Mouse (Mus musculus) kidney, adult 18-20 months (tissue): ENCODE measurements around the gene Ap4s1.

Experiments used
- DNase-seq: peaks from one replicate; pipeline ENCODE4 v3.0.0; 2021

Gene Ap4s1

DNA sequence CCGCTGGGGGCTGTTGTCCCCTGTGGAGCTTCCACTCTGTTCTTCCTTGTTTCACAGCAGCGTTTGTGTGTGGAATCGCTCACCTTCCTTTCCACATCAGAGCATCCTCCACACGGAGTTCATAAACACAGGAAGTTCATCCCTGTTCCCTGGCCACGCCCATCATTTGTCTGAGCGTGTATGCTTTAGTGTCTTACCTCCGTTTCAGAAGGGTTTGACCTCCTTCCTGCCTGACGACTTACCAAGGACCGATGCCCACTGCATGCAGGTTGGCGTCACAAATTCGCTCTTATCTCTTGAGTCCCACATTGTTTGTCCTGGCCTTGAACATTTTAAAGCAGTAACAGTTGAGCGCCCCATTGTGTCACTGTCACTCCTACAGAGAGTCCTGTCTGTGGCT lies 14.9 kb downstream of the Ap4s1 start:
- DNase-seq, result no peak

DNA sequence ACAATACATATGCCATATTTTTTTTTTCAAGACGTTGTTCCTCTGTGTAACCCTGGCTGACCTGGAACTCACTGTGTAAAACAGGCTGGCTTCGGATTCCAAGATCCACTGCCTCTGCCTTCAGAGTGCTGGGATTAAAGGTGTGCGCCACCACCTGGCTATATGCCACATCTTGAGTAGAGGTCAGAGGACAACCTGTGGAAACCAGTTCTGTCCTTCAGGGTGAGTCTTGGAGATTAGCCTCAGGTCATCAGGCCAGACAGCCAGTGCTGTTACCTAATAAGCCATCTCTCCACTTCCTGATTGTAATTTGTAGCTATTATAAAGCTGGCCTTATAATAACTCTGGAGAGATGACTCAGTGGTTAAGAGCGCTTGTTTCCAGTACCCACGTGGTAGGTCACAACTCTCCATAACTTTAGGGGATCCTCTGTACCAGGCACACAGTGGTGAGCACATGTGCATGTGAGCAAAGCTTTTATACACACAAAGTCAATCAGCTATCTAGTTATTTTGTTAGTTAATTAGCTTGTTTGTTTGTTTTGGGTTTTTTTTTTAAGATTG lies 15.9 kb downstream of the Ap4s1 start:
- peak; percentile 55 for DNase-seq

DNA sequence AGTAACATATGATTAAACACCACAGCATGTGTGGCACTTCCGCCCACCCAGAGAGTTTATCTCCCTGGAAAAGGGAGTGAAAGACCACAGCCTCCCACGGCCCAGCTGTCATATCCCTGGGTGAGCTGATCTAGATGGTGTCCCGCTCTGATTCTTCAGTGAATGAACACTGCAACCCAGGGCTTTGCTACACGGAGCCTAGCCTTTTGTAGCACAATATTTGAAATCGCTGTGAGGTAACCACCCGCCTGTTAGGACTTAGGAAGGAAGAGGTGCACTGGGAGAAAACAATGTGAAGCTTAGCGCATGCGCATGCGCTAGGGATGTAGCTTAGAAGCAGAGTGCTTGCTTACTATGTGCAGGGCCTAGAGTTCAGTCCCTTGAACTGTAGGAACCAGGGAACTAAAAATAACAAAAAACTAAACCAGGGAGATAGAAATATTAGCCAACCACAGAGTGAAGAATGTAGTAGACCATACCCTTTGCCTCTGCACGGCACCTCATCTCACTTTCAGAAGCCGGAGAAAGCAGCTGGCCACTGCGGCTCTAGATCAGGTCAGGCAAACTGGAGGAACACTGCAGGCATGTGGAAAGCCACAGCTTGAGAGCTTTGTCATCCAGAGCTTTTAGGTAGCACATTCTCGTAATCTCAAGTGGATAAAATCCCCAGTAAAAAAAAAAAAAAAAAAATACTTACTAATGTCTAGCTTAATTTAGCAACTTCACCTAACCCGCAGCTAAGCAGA lies 18.3 kb downstream of the Ap4s1 start:
- DNase-seq, result no peak

DNA sequence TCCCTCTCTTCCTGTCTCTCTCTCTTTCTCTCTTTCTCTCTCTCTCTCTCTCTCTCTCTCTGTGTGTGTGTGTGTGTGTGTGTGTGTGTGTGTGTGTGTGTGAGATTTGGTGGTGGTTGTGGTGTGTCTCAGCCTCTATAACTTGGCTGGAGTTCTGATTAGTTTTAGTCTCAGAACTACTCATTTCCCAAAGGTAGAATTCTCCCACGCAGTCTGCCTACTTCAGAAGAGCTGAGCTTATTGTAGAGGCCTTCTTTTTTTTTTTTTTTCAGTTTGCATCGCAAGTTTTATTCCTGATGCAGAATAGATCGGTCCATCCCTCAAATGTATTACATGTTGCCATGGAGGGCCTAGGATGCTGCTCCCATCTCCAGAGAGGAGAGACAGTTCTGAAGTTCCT lies 18.9 kb downstream of the Ap4s1 start:
- no peak for DNase-seq

DNA sequence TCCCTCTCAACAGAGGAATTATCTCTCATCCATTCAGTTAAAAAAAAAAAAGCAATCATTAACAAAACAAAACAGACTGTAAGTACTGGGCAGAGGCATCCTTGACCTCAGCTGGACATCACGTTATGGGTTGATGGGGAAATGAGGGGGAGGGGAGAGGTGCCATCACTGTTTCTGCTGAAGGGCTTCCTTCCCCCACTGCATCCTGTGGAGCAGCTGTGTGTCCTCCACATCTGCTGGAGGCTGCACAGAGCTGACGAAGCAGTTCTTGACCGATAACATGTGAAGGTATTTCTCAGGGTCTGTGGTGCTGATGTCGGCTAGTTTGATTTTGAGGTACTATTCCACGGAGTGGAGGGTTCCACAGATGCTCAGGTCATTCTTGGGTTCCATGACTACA lies 19.3 kb downstream of the Ap4s1 start:
- no peak for DNase-seq

DNA sequence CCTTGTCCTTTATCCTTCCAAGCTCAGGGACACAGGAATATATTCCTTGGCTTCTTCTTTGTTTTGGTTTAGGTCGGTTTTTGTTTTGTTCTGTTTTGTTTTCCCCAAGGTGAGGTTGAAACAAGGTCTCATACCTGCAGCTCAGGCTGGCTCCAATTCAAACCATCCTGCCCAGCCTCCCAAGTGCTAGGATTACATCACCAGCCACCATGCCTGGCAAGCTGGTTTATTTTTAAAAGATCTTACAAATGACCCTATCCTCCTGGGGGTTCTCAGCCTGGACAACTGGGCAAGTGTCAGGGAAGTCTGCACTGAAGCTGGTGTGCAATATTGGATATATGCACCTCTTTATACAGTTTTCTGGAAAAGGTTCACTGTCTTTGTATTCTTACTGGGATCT lies 21.9 kb downstream of the Ap4s1 start:
- peak; percentile 35 for DNase-seq

DNA sequence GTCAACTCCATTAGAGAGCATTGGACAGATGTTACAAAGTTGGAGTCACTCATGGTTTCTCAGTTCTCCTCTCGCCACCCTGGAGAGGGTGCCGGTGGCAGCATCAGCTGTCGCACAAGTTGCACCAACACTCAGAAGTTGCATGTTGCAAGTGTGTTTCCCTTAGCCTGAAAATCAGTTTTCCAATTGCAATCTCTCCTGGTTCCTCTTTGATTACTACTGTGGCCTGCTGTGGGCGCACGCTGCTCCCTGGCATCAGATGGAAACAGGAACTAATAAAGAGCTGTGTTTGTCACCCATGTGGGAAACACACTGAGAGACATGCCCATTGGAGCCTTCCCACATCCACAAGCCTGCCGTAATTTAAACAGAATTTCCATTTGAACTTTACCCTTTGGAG lies 27.8 kb downstream of the Ap4s1 start:
- no peak for DNase-seq

DNA sequence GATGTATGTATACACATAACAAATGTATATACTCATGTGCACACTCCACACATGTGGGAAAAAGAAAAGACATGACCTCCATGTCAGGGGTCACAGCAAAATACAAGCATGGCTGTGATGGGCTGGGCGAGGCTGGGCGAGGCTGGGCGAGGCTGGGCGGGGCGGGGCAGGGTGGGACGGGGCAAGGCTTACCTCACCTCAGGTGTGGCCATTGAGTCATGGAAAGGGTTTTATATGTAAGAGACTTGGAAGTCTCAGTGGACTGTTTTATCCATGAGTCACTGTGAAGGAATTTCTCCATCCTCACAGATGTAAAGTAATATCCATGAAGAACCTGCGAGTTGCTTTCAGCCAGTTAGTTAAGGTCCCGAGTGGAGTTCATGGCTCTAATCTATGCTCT lies 31.0 kb downstream of the Ap4s1 start:
- DNase-seq, result no peak

DNA sequence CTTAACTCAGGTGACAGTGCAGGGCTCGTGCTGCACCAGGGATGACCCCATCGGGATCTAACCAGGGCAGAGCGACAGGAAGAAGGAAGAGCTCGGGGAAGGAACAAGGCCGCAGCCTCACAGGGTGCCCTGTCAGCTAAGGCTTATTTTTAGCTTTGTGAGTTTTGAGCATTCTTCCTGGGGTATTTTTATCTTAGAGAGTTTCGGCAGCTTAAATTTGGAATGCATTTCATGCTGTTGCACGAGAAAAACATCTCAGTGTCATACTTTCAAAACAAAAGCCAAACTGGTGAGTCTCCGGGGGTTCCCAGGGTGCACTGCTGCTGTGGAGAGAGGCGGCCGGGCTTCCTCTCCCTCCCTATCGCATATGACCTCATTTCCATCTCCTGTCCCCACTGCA lies 38.2 kb downstream of the Ap4s1 start:
- DNase-seq, result peak; percentile 29

DNA sequence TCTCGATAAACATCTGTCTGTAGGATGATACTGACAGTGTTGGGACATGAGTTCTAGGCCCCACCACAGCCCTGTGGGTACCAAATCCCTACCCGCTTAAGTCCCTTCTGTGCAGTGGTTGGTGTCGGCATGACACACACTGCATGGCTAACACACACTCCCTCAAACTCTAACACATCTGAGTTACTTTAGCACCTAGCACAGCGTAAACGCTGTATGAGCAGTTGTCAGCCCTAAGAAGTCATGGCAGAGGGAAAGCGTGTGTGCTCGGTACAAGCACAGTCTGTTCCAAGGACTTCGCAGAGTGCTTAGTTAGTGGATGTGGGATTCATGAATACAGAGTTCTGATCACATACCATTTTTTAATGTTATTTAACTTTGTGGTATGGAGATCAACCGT lies 39.0 kb downstream of the Ap4s1 start:
- DNase-seq, result no peak

DNA sequence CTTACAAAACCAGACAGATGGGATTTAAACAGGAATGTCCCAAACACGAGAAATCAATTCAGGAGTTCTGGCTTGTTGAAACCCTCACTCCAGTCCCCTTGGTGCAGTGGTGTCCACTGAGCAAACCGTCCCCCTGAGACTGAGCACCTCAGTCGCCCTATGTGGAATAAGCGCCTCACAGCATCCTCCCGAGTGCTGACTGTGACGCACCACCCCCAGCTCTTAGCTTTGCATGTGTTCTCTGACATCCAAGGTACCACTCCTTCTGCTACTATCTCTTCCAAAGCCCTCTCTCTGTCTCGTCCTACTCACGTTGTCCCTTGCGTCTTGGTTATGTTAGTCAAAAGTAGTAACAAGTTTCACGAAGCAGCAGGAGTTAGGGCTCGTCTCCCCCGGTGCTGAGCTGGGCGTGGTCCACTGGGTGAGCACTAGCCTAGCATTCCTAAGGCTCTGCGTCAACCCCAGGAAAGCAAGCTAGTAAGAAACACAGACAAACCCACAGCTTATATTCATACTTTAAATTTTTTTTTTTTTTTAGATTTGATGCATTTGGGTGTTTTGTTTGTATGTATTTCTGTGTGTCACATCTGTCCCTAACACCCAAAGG lies 43.9 kb downstream of the Ap4s1 start:
- DNase-seq, result no peak

DNA sequence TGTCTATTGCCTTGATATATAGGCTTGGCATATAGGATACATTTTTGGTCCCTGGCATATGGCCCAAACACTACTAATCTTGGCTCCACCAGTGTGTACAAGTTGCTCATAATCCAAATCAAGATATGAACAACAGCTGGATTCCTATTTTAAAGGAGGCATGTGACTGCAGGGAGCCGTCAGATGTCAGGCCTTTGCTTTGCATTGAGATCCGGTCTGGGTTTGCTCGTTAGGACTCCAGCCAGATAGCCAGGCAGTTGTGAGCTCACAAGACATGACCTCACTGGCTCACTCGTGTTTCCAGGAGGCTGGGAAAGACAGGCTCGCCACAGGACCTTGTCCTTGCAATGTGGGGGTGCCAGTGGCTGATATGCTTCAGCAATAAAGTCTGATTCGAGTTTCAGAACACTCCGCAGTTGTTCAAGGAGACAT lies 45.0 kb downstream of the Ap4s1 start:
- no peak for DNase-seq

DNA sequence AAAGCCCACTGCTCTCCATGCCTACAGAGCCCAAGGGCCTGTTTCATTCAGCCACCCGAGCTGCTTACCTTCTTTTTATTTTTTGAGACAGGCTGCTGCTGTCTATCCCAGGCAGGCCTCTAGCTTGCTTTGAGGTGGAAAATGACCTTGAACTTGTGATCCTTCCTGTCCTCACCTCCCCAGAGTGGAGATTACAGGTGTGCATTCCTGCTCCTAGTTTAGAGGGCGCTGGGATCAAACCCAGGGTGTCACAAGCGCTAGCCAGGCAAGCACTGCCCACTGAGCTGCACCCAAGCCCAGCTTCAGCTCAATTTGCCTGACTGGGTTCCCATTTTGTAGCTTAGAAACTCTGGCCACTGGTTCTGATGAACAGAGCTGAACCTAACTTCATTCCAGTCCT lies 45.5 kb downstream of the Ap4s1 start:
- DNase-seq, result no peak

DNA sequence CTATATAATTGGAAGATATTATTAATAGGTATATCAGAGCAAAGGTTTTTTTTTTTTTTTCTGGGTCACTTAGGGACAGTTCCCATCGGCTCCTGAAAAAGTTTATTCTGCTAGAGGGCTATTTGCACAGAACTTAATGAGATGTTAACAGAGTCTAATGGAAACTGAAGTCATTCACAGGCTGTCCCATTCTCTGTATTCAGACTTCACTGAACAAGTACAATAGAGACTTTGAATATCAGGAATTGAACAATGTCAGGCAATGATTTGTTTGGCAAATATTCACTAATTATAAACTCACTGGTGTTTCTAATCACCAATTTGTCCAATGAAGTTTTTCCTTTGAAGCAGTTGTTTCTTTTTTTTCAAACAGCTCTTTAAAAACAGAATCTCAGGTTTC lies 46.0 kb downstream of the Ap4s1 start:
- no peak for DNase-seq

DNA sequence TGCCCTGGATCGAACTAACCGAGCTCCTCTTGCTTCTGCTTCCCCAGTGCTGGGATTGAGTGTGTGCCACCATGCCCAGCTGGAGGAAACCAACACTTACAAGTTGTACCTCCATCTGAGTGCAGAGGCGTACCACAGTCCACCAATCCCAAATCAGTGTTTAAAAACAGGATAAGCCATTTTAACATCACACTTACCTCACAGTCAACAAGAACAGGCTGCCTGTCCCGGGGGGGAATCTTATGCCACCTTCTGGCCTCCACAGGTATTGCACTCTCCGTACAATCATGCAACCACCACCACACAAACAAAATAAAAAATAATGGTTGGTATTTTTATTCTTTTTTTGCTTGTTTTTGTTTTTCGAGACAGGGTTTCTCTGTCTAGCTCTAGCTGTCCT lies 50.9 kb downstream of the Ap4s1 start:
- peak; percentile 38 for DNase-seq

DNA sequence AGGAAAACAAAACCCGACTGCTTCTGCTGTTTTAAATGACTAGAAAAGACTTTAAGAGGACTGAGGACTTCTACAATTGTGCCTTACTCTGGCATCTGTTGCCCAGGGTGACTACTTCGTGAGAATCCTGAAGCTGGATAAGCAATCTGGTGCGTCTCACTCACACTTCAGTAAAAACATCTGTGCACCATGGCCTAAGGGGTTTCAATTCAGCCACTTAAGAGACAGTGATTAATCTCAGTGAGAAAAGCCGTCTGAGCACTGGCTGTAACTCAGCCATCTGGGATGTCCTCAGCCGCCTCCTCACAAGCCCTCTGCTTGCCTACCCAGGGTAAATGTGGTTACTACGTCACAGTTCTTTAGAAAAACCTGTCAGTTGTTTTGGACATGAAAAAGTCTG lies 54.1 kb downstream of the Ap4s1 start:
- no peak for DNase-seq

DNA sequence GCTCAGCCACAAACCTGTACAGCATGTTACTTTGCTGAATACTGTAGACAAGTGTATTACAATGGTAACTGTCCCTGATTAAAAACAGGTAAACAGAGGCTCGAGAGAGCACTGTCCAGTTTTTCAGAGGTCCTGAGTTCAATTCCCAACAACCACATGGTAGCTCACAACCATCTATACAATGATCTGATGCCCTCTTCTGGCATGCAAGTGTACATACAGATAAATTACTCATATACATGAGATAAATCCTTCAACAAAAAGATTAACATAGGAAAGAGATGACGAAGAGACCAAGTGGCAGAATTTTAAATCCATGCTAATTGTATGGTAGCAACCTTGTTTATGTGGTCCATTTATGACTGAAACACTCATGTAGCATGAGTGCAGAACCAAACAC lies 56.5 kb downstream of the Ap4s1 start:
- DNase-seq, result no peak

DNA sequence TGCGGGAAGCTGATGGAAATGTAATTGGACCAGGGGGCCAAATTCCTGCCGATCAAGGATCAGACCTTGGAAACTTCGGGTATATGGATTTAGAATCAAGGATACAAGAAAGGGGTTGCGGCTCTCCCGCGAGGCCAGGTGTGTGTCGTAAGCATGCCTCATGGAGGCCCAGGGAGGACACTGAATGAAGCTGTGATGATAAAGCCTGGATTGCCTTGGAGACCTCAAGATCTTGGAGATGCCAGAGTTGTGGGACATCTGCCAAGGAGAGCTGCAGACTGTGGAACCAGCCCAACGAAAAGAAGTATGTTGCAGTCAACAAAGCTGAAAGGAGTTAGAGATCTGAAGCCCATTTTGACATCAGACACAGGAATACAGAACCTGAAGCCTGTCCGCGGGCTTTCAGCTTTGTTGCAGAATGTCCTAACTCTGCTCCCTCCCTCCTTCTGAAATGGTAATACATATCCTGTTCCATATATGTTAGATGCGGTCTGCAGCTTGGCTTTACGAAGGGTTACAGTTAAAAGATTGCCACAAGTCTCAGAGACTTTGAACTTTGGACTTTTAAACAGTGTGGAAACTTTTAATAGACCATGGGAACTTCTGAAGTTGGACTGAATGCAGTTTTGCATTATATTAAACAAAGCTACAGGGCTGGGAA lies 65.2 kb downstream of the Ap4s1 start:
- DNase-seq, result no peak

DNA sequence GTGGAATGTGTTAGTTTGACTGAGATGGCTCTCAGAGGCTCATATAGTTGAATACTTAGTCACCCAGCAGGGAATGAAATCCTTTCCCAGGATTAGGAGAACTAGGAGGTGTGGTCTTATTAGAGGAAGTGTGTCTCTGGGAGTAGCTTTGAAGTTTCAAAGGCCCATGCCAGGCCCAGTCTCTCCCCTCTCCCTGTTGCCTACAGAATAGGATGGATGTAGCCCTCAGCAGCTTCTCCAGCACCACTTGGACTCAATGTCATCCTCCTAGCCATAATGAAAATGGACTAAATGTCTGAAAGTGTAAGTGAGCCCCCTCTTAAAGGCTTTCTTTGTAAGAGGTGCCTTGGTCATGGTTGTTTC lies 65.7 kb downstream of the Ap4s1 start:
- DNase-seq, result no peak

DNA sequence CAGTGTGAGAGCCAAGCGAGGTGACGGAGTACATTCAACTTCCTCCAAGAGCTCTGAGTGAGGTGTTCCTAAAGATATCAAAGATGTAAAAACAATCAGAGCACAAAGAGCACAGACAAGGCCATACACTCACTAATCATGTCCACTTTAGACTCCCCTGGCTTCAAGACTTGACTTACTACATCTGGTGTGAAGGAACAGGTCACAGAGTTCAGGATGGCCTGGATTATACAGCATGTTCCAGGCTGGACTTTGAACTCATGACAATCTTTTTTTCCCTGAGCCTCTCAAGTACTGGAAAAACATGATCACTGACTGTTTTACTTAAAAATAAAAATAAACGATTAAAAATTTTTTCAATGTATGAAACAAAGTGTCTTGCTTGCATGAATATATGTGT lies 68.5 kb downstream of the Ap4s1 start:
- DNase-seq, result no peak

DNA sequence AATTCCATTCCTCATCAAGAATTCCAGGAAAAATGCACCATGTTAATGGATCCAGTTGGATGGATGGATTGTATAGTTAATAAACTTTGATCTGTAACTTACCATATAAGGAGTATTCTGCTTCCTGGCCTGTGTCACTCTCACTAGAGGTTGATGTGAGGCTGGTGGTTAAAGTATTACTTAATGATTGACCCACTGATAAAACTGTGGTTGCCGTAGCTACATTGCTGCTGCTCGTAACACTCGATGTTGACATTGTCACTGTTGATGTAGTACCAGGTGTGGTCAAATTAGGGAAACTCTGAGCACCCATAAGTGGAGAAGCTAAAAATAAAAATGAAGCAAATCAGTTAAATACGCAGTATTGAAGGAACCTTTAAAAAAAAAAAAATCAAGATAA lies 76.6 kb downstream of the Ap4s1 start:
- DNase-seq, result no peak

DNA sequence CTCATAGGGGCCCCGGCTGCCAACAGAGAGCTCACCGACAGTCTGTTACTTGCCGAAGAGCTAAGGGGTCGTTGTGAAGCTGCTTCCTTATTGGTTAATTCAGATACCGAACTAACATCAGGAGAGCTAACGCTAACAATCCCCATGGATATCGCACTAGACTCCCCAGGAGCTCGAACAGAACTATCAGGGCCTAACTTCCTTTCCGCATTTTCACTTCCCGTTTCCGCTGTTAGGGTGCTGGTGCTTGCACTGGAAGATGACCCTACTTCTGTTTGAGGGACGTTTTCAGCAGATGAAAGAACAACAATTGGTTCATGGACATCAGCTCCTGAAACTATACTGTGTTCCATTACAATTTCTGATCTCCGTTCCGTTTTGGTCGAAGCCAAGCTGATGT lies 77.9 kb downstream of the Ap4s1 start:
- no peak for DNase-seq

DNA sequence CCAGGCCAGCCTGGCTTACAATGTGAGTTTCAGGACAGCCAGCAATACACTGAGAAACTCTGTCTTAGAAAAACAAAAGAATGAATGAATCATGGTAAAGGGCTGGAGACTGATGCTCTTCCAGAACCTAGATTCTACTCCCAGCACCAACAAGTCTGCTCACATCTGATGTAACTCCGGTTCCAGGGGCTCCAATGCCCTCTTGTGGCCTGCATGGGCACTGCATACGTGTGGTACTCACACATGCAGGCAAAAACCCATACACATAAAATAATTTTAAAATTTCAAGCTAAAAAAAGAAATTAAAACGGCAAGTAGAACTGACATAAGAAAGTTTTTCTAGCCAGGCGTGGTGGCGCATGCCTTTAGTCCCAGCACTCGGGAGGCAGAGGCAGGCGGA lies 94.0 kb downstream of the Ap4s1 start:
- no peak for DNase-seq
